ENCODE assay signal across 1 mouse cellular context in the genomic region with DNA sequence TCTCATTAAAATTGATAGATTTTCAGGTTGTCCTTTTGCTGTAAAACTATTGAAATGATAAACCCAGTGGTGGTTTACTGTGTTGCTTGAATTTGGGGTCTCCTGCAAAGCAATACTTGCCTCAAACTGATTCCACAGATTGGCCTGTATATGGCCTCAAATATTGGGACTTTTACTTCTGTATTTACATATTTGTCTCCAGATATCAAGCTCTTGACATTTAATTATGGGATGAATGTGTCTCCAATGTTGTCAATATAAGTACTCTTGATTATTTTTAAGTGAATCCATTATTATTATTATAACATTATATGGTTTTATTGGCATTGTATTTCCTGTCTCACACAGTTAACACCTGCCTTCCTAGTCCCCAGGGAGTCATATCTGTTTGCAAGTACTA.
TF ChIP-seq lines count a peak whose summit lies in the region.

No protein-coding gene starts in this region.

TF ChIP-seq in CH12.LX, 34 proteins besides CTCF, POLR2A, EP300 and RAD21 (continued from another document):
- TF ChIP-seq GABPA (IDR thresholded peaks at IDR 0.05; ENCODE audit: insufficient replicate concordance, low read depth, low read length), result no peak
- 0 out of 2 replicates have a peak, but pooled peaks have one; percentile 22 for TF ChIP-seq NELFE (IDR thresholded peaks at IDR 0.05; ENCODE audit: low read depth, low read length)
- no peak for TF ChIP-seq MAX (IDR thresholded peaks at IDR 0.05; ENCODE audit: low read length)
- TF ChIP-seq ZC3H11A (IDR thresholded peaks at IDR 0.05; ENCODE audit: low read depth, low read length), result no peak
- no peak for TF ChIP-seq USF1 (IDR thresholded peaks at IDR 0.05; ENCODE audit: low read depth, low read length)
- no peak for TF ChIP-seq ELF1 (IDR thresholded peaks at IDR 0.05; ENCODE audit: low read depth, low read length)
- TF ChIP-seq RCOR1 (conservative IDR thresholded peaks at IDR 0.05; ENCODE audit: low read depth, low read length), result no peak
- no peak for TF ChIP-seq PAX5 (IDR thresholded peaks at IDR 0.05; ENCODE audit: low read length)
- TF ChIP-seq HCFC1 (IDR thresholded peaks at IDR 0.05; ENCODE audit: low read depth, low read length), result peak; percentile 13; the same call in 1 of the 2 replicates
- no peak for TF ChIP-seq IRF4 (IDR thresholded peaks at IDR 0.05; ENCODE audit: low read depth, low read length)
- no peak for TF ChIP-seq E2F4 (IDR thresholded peaks at IDR 0.05; ENCODE audit: insufficient replicate concordance, low read depth, low read length)
- no peak for TF ChIP-seq NRF1 (IDR thresholded peaks at IDR 0.05; ENCODE audit: low read depth, low read length)
- peak; percentile 46; the same call in 1 of the 2 replicates for TF ChIP-seq CHD1 (IDR thresholded peaks at IDR 0.05; ENCODE audit: low read depth, low read length)
- TF ChIP-seq MXI1 (IDR thresholded peaks at IDR 0.05; ENCODE audit: low read depth, low read length), result no peak; the same call in 1 of the 2 replicates
- no peak for TF ChIP-seq MEF2A (IDR thresholded peaks at IDR 0.05; ENCODE audit: borderline replicate concordance, low read depth, low read length)
- no peak for TF ChIP-seq MAFK (IDR thresholded peaks at IDR 0.05; ENCODE audit: insufficient replicate concordance, low read length)
- TF ChIP-seq POLR2AphosphoS2 (IDR thresholded peaks at IDR 0.05; ENCODE audit: low read depth, low read length), result no peak; the same call in 1 of the 2 replicates
